Mouse (Mus musculus): ENCODE results near the gene Gm20388. TPM values are rescaled to one million over a fixed set of nuclear protein-coding genes. Genes with fewer than 3 reads are reported as not detected.
A peak's percentile ranks its signal among the peaks of the same experiment; 100 is the strongest.

Gm20388 gene
- total RNA-seq, 2 experiments from 2014 or later, result 1.9 to 2.0 TPM

DNA sequence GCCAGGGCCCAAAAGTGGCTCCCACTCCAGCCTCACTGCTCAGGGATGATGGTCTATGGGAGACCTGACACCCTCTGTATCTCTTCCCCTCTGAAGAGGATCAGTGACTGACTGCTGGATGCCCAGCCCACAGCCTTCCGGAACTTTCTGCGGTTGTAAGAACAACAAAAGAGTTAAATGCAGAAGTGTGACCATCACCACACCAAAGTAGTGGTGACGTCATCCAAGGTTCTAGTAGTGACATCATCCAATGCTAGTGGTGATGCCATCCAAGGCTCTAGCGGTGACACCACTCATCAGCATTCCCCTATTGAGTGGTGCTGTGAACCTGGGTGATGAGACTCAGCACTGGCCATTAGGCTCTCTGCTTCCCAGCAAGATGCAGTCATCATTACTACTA is 978.5 kb downstream of the Gm20388 start:
- DNase-seq, result no peak

DNA sequence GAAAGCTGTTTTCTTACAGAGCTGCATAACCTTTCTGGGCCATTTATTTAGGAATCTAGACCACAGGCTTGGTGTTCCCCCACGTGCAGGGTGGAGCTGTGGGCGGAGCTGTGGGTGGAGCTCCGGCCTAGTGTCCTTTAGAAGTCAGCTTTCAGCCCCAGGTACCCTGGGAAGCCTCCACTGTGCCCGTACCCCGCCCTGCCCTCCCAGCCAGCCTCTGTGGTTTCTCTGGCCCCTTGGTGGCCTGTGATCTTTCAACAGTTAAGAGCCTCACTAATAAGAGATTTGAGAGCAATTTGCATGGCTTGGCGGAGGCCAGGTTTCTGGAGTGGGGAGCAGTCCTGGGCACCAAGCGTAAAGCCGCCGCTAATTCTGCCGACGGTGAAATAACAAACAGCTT is 979.4 kb downstream of the Gm20388 start:
- no peak for DNase-seq

DNA sequence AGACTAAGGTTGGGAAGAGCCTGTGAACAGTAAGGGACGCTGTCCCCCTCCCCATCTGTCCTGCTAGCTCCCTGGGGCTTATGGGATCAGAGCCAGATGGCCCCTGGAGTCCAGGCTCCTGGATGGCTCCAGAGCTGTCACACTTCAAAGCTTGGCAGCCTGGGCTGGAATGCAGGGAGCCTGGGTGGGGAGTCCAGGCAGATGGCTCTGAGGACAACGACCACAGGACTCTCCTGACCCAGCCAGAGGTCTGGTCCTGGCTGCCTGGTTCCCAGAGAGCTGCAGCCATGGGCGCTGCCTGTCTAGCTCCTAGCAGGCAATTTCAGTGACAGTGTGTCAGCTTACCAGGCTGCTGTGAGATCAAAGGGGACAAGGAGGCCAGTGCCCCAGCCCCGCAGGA is 984.4 kb downstream of the Gm20388 start:
- no peak for DNase-seq

DNA sequence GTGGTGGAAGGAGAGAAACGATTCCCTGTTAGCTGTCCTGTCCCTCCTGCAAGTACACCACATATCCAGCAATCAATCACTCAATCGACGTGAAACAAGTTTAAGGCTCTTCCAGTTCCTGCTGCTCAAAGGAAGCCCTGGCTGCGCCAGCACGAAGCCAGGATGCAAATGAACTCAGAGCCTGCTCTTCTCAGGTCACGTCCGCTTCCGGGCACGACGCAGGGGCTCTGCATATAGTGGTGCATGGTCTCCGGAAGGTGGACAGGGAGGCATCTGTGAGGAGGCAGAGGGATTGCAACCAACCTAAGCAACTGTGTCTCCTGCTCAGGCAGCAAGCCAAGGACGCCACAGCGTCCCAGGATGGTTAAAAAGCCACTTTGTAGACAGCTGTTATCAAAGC is 985.0 kb downstream of the Gm20388 start:
- no peak for DNase-seq

DNA sequence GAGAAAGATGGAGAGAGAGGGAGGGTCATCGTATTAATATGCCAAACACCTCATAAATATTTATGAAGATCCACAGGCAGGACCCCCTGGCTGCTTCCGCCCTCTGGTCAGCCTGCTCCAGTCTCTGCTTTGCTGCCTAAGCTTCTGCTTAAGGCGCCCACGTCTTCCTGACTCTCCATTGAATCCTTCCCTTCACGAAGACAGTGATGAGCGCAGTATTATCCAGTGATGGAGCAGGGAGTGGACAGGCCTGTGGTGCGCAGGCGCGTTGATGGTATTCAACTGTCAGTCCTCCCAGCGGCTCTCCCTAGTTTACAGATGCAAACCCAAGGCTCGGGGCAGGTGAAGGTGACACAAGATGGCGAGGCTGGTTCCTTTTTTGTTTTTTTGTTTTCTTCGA is 985.6 kb downstream of the Gm20388 start:
- no peak for DNase-seq

DNA sequence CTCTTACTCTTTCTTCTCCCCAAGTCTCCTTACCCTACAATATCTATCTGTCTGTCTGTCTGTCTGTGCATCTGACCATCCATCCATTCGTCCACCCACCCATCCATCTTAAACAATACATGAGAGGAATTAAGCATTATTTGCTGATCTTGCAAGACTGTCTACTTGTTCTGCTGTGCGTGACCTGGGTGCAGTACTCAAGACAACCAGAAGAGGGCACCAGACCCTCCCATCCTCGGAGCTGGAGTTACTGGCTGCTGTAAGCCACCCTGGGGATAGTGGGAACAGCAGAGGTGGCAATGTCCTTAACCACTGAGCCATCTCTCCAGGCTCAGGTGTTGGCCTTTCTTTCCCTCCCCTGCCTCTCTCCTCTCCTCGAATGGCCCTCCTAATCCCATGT is 987.4 kb downstream of the Gm20388 start:
- peak; percentile 65 for DNase-seq

DNA sequence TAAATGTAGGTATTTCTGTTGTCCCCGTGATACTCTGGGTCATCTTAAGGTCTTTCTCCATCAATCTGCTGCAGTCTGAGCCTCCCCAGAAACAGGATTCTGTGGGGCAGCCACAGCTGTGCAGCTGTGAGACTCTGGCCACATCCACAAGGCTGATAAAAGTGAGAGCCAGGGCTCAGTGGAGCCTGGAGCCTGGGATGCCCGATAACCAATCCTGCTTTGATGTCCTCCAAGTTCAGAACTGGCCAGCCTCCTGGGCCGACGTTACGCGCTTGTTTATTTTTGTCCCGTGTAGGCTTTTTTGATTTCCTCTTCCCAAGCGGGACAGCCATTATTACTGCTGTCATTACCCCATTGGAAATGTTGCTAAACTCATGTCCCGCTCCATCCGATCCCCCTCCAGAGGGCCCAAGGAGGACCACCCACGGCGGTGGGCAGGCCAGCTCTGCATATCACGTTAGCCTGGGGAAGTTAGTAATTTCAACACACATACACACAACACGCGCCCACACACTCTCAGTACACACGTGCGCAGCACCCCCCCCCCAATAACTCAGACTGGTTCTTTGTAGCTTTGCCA is 988.3 kb downstream of the Gm20388 start:
- no peak for DNase-seq

DNA sequence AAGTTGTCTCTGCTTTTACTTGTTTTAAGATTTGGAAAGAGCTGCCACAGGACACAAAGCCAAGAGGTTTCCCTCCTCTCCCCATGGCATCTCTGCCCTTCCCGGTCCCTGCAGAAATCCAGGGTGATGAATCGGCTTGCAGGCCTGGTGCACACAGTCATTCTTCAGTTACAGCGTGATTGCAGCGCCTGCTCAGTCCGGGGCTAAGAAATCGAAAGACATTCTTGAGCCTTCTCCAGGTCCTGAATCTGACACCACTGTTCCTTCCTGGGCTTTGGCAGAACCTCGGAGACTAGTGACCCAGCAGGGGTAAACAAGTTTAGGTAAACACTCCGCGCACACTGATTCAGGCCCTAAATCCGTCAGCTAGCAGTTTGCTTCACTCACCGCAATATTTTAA is 991.7 kb downstream of the Gm20388 start:
- no peak for DNase-seq

DNA sequence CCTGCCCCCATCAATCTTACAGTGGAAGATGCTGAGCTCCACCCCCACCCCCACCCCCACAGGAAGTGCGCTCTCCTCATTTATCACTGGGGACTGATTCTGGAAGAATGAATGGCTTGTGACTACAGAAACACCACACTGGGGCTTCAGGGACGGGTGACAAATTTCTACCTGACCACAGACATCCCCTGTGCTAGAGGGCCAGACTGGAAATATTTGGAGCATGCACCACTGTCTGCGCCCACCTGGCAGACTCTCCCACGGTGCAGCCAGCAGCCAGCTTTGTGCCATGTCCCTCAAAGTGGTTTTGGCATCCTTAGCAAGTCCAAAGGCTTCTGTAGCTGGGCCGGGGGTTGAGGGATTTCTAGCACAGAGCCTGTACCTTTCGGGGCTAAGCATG is 997.0 kb downstream of the Gm20388 start:
- no peak for DNase-seq

DNA sequence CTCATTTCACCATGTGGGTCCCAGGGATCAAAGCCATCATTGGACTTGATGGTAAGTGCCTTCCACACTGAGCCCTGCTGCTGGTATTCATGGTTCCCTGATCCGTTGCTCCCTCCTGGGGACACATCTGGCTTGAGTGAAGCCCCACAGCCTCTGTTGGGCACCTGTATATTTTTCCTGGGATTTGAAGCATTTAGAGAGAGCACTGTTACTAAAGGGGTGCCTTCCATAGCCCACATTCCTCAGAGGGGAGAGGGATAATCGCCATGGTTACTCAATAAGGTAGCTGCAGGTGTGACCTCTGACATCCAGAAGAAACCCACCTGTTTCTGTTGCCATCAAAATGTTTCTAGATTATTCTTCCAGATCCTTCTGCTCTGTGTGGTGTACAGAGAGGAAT is 1000.3 kb downstream of the Gm20388 start:
- no peak for DNase-seq

DNA sequence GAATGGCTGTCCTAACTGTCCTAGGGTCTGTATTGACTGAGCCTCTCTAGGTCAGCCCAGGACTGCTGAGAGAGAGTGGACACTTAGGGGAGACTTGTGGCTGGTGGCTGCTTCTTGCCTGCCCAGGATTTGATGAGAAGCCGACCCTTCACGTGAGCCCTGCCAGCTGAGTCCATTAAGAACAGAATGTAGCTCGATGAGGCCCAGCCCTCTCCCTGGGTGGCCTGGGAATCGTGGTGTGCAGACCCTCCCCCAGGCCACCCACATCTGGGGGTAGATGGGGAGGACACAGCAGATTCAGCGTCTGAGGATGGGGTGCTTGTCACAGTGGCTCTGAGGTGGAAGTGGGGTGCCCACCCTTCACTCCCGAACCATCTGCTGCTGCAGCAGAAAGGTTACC is 1001.8 kb downstream of the Gm20388 start:
- DNase-seq, result no peak

DNA sequence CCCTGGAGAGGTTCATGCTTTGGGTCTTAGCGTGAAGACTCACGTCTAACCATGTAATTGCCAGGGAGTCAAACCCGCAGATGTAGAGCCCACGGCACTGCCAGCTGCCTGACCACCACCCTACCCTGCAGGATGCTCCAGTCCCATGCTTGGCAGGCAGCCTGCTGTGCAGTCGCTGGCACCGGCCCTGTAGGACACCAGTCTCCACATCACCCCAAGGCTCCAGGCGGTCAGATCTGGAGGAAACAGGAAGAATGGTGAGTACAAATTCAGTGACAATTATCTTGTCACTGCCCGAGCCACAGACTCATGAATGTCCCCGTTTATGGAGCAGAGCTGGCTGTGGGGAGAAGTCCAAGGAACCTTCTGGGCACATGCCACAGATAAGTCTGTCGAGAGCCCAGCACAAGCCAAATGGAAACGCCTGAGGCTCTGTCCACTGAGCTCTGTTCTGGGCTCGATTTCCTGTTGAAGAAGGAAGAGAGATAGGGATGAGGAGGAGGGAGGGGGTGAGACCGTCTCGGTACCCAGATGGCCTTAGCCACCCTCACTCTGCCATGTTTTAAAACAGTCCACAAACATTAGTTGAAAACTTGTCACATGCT is 1006.3 kb downstream of the Gm20388 start:
- DNase-seq, result no peak

DNA sequence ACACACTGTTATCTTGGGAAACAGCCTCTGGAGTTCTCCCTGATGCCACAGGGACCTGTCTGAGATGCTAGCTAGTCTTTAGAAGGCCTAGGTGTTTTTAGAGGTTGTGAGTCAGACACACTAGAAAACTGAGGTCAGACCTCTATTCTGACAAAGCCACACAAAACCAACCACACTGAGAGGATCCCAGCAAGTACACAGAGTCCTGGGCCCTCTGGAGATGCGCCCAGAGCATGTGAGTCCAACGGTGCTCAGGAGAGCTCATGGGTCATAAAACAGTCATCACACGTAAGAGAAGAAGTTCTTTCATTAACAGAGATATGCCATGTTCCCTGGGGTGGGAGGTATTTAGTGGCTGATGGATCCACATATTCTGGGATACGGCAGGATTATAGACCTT is 1009.9 kb downstream of the Gm20388 start:
- no peak for DNase-seq

DNA sequence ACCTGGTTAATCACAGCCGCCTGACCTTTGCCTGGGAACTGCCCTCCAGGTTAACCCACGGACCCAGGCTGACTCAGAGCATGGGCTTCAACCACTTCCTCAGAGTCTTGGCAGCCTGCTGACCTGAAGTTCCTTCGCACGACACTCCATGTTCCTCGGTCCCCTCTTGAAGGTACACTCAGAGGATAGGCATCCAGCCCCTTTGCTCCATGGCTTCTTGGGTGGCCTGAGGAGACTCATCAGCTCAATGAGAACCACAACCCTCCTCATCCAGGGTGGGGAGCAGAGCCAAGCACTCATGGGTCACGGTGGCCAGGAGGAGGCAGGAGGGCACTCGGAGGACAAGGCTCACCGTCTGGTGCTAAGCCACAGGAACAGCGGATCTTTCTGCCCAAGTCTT is 1015.6 kb downstream of the Gm20388 start:
- no peak for DNase-seq

DNA sequence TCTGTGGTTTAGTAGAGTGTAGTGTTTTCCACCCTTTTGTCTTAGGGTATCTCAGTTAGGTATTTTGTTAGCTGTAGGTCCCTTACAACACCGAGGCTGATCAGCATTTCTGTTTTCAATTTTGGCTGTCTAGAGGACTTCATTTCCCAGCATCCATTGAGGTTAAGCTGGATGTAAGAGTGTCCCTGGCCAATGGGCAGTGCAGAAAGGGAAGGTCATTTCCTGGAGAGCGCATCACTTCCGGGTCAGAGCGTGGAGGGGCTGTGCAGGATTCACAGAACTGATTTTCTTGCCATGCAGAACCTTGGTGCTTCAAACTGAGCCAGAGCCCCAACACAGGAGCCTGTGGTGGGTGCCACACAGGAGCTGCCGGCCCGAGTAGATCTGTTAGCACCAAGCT is 1017.4 kb downstream of the Gm20388 start:
- DNase-seq, result no peak

DNA sequence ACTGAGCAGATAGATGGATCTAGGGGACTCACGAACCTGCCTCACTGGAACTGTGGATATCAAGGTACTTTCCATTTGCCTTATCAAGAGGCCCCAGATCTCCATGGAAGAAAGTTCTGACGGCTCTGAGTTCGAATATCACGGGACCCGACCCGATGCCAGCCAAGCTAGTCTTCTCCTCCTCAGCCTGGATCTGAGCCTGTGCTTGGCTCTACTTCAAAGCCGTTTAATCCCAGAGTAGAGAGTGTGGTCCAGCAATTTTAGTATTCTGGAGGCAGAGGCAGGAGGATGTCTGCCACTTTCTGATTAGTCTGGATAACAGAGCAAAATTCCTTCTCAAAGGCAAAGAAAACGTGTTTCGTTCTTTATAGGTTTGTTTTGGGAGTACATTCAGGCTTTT is 1024.0 kb downstream of the Gm20388 start:
- no peak for DNase-seq

DNA sequence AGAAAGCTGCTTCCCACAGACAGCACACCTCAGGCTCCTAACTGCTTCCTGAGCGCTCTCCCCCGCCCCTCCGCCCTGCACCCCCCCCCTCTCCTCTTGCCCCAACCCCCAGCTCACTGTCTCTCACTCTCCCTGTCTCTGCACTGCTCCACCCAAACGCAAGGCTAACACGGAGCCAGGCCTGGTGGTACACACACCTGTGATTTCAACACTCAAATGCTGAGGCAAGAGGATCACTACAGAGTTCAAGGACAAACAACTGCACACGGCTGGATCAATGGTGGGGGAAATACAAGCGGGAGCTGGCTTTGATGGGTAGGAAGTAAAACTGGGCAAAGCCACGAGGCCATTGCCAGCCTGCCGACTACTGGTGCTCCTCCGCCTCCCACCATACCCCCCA is 1026.0 kb downstream of the Gm20388 start:
- no peak for DNase-seq

DNA sequence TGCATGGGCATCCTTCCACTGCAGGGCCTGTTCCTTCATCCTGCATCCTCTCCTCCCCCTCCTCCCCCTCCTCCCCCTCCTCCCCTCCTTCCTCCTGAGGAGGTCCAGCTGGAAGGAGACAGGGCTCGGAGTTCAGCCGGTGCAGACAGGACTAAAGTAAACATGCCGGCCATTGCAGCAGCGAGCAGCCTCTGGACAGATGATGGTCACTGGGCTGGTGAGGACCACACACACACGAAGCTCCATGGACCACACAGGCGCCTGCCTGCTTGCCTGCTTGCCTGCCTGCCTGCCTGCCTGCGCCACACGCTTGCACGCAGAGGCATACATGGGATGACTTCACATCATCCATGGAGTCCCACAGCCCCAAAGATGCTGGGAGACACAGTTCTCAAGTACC is 1026.8 kb downstream of the Gm20388 start:
- no peak for DNase-seq

DNA sequence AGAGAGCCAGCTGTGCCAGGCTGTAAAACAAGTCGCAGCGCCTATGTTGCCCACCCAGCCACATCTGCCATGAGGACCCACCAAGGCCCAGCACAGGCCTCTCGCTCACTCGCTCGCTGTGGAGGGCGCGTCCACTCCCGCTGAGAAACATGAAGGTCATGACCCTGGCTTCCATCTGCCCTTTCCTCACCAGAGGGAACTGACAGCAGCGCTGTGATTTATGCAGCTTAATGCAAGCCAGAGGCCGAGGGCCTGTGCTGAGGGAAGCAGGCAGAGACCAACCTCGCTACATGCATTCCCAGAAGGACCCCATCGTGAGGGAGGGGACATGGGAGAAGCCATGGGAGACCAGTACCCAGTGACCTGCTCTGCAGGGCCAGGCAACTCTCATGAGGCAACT is 1029.6 kb downstream of the Gm20388 start:
- peak; percentile 55 for DNase-seq

DNA sequence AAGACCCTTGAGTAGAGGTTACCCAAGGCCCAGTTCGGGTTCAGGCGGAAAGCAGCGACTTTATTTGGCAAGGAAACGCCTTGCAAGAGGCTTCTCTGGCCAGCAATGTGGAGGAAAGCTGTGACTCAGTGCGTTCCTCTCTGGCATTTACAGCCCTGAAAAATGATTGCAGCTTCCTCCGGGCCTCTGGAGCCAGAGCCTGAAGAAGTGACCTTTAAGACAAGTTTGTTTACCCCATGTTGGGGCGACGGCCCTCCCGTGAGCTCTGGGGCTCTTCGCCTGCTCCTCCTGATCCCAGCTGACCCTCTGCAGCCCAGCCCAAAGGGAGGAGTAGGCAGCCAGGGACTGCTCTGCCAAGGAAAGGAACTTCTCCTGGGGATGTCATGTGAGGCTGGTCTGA is 1036.6 kb downstream of the Gm20388 start:
- peak; percentile 47 for DNase-seq

DNA sequence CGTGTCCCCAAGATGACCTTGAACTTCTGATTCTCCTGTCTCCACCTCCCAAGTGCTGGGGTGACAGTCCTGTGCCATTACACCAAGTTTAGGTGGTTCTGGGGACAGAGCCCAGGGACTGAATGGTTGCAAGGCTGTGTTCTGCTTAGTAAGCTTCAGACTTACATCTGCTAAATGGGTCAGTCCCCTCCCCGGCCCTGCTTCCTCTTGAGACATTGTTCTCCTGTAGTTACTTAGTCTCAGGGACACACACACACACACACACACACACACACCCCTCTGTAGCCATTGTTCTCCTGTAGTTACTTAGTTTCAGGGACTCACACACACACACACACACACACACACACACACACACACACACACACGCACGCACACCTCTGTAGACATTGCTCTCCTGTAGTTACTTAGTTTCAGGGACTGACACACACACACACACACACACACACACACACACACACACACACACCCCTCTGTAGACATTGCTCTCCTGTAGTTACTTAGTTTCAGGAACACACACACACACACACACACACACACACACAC is 1037.5 kb downstream of the Gm20388 start:
- DNase-seq, result no peak

DNA sequence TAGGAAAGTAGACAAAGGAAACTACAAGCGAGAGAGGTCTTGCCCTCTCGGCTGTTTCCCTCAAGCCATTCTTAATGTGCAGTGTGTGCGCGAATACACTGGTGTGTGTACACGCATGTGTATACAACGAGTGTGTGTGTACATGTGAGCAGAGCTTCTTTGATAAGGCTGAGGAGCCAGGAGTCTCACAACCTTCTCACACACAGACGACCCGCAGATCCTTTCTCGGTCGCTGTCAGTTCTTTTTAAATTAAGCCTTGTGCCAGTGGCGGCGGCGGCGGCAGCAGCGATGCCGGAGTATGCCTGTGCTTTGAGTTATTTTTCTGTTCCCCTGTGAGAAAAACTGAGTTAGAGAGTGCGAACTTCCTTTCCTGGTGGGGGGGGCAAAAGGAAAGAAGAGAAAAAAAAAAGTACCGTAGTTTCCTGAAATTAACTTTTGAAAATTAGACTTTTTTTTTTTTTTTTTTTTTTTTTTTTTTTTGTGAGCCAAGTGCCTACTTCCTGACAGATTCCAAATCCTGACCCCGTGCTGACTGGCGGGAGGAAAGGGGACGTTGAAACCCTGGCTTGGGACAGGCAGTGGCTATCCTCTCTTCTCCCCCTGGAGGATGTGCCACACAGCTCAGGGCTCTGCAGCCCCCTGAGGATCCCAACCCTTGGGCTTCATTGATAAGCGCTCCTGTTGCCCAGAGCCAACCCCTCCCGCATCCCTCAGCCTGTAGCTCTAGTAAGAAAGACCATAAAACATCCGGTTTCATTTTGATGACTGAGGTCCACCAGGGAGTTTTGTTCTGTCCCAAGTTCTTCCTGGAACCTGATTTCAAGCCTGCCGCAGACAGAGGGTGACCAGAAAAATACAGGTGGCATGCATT is 1038.2 kb downstream of the Gm20388 start:
- DNase-seq, result no peak

DNA sequence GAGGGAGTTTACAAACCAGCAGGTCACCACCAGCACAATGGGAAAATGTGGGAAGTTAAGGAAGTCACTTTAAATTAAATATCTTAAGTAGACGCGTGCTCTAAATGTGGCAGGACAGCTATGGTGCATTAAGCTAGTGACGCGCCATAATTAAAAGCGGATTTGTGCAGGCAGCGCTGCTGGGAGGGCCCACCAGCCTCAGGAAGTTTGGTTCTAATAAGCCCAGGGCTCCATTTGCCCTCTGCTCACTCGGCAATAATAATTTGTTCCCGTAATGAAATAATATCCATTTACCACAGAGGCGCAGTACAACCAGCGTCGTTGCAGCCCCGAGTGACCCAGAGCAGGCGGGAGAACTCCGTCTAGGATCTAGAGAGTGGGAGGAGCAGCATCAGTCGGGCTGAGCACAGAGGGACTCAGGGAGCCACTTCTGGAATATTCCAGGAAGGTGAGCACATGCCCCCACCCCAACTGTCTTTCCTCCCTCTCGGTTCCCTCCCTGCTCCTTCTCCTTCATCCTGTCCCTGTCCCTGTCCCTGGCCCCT is 1040.1 kb downstream of the Gm20388 start:
- no peak for DNase-seq
